Mouse (Mus musculus) G1E (cell line): ENCODE data around the gene Gpr162. TPM values are rescaled to one million over a fixed set of nuclear protein-coding genes. Genes with fewer than 3 reads are reported as not detected.

Experiments
- ATAC-seq: 2 replicates; pipeline ENCODE4 v1.8.0; 2016; ENCODE audit warnings: mild to moderate bottlenecking; ENCODE audit not compliant: insufficient number of reproducible peaks, poor library complexity, low FRiP score, severe bottlenecking; ENCODE audit errors: extremely low read depth
- DNase-seq: peaks from one replicate; pipeline ENCODE4 v3.0.0; 2012; ENCODE audit warnings: low spot score
- H3K27me3 ChIP-seq: 2 replicates; pipeline ENCODE4 v1.6.1; 2012; ENCODE audit warnings: mild to moderate bottlenecking, low read length, inconsistent platforms; ENCODE audit not compliant: insufficient read depth
- H3K36me3 ChIP-seq: replicated peaks from 2 replicates; pipeline ENCODE3; 2012; ENCODE audit warnings: mild to moderate bottlenecking, inconsistent platforms
- H3K4me1 ChIP-seq: 2 replicates; pipeline ENCODE4 v1.6.1; 2012; ENCODE audit warnings: low read depth, low read length, inconsistent platforms, mixed read lengths; ENCODE audit not compliant: insufficient read depth
- H3K4me3 ChIP-seq: 2 replicates; pipeline ENCODE4 v1.5.1; 2012; ENCODE audit warnings: low read depth, mild to moderate bottlenecking, inconsistent platforms, low read length, moderate library complexity, mixed read lengths
- H3K9me3 ChIP-seq: replicated peaks from 2 replicates; pipeline ENCODE4 v1.6.1; 2012; ENCODE audit warnings: inconsistent platforms
- CTCF ChIP-seq: IDR thresholded peaks from 2 replicates; pipeline ENCODE4 v1.5.1; 2012; ENCODE audit warnings: low read depth, low read length, inconsistent platforms, mixed read lengths
- GATA1 ChIP-seq: IDR thresholded peaks from 2 replicates; pipeline ENCODE4 v1.6.1; 2012; ENCODE audit warnings: borderline replicate concordance, low read length, inconsistent platforms, mixed read lengths
- GATA2 ChIP-seq: IDR thresholded peaks from 2 replicates; pipeline ENCODE4 v1.6.1; 2012; ENCODE audit warnings: low read depth, low read length, inconsistent platforms, borderline replicate concordance
- POLR2AphosphoS5 ChIP-seq: IDR thresholded peaks from 2 replicates; pipeline ENCODE4 v1.6.1; 2012; ENCODE audit warnings: low read depth, low read length, inconsistent platforms; ENCODE audit not compliant: insufficient replicate concordance
- TAL1 ChIP-seq: conservative IDR thresholded peaks from 2 replicates; pipeline ENCODE4 v1.6.1; 2012; ENCODE audit warnings: low read depth, low read length, inconsistent platforms, mixed read lengths
- polyA plus RNA-seq: library from polyadenylated mRNA; stranded (reverse); fragments of >175 nt; gene quantifications from 2 replicates; pipeline ENCODE4 v1.2.3, GENCODE M21; 2012
- total RNA-seq, 2 experiments: library from RNA; stranded (forward) in 1 of 2; stranded (reverse) in 1 of 2; fragments of 200-1000 nt in 1 of 2; fragments of >200 nt in 1 of 2; fragmentation: Nextera tagmentation in 1 of 2; gene quantifications; 2 replicates each; pipeline ENCODE4 v1.2.3; 2014 to 2017

Gene Gpr162
- total and polyA plus RNA-seq, 3 experiments, result 0.22 TPM; not detected in 2

DNA sequence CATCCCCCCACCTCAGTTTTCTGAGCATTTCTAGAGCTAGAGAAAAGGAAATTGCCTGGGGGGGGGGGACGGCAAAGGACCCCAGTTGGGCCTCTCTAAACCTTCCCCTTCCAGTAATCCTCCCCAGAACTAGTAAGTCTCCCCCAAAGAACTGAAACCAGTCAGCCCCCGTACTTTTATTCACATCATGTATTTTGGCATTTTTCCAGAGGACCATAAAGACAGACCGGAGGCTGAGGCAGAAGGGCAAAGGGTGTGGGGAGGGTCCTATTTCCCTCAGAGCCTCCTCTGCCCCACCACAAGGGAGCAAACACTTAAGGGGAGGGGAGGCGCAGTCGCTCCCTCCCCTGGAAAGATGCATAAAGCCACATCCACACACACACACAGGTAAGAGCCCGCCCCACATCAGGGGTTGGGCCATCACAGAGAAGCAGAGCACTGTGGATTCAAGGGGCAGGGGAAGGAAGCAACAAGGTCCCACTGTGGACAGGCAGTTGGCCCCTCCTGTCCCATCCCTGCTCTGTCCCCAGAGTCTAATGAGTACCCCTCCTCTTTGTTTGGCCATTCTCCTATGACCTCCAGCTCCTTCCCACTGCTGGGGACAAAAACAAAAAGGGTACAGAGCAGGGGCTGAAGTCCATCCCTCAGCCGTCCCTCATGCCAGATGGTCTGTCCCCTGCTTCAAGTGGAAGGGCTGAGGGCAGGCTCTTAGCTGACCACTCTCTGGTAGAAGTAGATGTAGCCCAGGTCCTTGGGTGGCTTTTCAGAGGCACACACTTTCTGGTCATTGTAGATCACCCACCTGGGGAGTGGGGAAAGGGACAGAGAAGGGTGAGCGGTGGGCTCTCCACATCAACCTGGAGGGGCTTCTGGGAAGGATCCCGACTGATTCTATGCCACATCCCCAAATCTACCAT lies 48.7 kb downstream of the Gpr162 start:
- Histone ChIP-seq H3K4me3 (no peak overlapping the region; the same call in 1 of the 2 replicates), H3K36me3 (peaks cover 90% of the 10 kb centered on the region), H3K27me3 (no peaks in the 10 kb centered on the region), H3K9me3 (no peaks in the 10 kb centered on the region), H3K4me1 (peaks cover 40% of the 10 kb centered on the region)
- TF ChIP-seq CTCF, result no peak
- TF ChIP-seq POLR2AphosphoS5, result no peak
- TF ChIP-seq GATA1, result no peak
- no peak for TF ChIP-seq GATA2
- TF ChIP-seq TAL1, result no peak
- ATAC-seq (no peak), DNase-seq (no peak)

DNA sequence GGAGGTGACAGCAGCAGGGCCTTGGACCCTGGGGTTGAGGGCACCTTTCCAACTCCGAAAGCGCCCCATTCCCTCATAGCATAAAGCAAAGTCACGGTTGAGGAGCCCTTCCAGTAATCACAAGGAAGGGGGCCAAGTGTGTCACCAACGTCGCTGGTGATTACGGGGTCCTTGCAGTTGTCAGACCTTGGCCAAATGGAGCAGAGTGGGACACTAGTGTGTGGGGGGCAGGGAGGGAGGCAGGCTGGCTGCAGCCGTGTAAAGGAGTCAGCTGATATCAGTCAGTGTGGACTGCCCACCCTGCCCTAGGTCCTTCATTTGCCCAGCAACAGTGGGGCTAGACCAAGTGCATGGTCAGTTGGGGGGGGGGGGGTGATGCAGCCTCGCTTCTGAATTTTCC lies 49.3 kb downstream of the Gpr162 start:
- no peak for TF ChIP-seq POLR2AphosphoS5
- no peak for TF ChIP-seq CTCF
- no peak for TF ChIP-seq GATA1
- TF ChIP-seq GATA2, result no peak
- TF ChIP-seq TAL1, result no peak
- Histone ChIP-seq H3K27me3 (no peaks in the 10 kb centered on the region), H3K9me3 (no peaks in the 10 kb centered on the region), H3K4me1 (peaks cover 47% of the 10 kb centered on the region), H3K4me3 (peak overlapping the region; percentile 78; the same call in 1 of the 2 replicates), H3K36me3 (peaks cover 90% of the 10 kb centered on the region)
- no peak for DNase-seq
- no peak for ATAC-seq

DNA sequence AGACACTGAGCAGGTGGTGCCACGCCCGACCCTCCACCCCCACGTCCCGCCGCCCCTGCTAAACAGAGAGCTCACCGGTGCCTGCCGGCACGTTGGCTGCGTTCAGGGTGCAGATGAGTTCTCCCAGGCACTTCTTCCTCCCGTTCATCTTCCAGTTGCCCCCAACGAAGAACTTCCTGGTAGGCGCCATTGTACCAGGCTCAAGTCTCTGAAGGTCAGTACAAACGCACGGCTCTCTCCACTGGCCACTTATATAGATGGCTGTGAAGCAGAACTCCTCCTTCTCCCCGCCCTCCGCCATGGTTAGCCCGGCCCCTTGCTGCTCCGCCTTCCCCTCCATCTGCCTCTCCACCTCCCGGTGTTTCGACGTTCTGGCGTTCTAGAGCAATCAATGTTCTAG lies 49.9 kb downstream of the Gpr162 start, which contains the start of gene Tpi1:
TSS of gene Tpi1 (minus strand) at position 364 of the 400 bp plus-strand sequence.
- Histone ChIP-seq H3K9me3 (no peaks in the 10 kb centered on the region), H3K4me1 (peaks cover 52% of the 10 kb centered on the region), H3K4me3 (peak within 1 kb of the TSS; percentile 78), H3K36me3 (peaks cover 89% of the 10 kb centered on the region), H3K27me3 (no peaks in the 10 kb centered on the region)
- peak; percentile 93 for TF ChIP-seq POLR2AphosphoS5
- no peak for TF ChIP-seq GATA1
- no peak for TF ChIP-seq GATA2
- peak; percentile 75 for ATAC-seq
- DNase-seq, result peak; percentile 91

- H3K27me3 ChIP-seq, result no peaks in the 10 kb centered on the region
- DNase-seq, result peak; percentile 72
- TF ChIP-seq POLR2AphosphoS5 (no peak), GATA2 (no peak), CTCF (no peak), GATA1 (no peak), TAL1 (no peak)
These were observed 50.3 kb downstream of the Gpr162 start for GRCm38 (mm10) chr6:124813496-124813895.

DNA sequence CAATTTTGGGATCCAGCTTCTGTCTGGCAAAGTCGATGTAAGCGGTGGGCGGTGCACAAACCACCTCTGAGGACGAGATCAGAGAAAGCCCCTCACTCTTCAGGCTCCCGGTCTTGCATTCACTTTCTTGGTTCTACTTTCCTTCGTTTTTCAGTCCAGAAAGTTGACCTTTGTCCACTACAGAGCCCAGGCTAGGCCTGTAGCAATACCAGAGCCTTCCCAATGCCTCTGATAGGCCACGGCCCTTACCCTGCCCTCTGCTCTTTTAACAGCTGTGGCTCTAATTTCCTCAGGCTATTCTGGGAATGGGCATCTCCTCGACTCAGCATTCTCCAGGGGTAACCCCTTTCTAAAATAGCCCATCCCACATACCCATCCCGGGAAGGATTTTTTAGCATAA lies 50.9 kb downstream of the Gpr162 start:
- TF ChIP-seq CTCF (no peak), POLR2AphosphoS5 (no peak), GATA2 (no peak), TAL1 (no peak), GATA1 (no peak)

More at GRCm38 (mm10) chr6:124813496-124813895, 50.3 kb downstream of the Gpr162 start:
- no peaks in the 10 kb centered on the region for H3K9me3 ChIP-seq
- H3K4me3 ChIP-seq, result peak overlapping the region; percentile 78
- ATAC-seq, result peak; percentile 51; the same call in 1 of the 2 replicates
- H3K4me1 ChIP-seq, result peaks cover 57% of the 10 kb centered on the region
- peaks cover 86% of the 10 kb centered on the region for H3K36me3 ChIP-seq

GRCm38 (mm10) chr6:124811701-124812560 lies 51.9 kb downstream of the Gpr162 start:
- TF ChIP-seq CTCF, result no peak
- TF ChIP-seq POLR2AphosphoS5, result 0 out of 2 replicates have a peak, but pooled peaks have one; percentile 23
- DNase-seq, result no peak
- peaks cover 80% of the 10 kb centered on the region for H3K36me3 ChIP-seq

More for the DNA sequence above, 50.9 kb downstream of the Gpr162 start:
- DNase-seq (no peak), ATAC-seq (no peak)
- no peaks in the 10 kb centered on the region for H3K27me3 ChIP-seq
- peaks cover 63% of the 10 kb centered on the region for H3K4me1 ChIP-seq
- peaks cover 83% of the 10 kb centered on the region for H3K36me3 ChIP-seq
- H3K9me3 ChIP-seq, result no peaks in the 10 kb centered on the region
- H3K4me3 ChIP-seq, result peak overlapping the region; percentile 78

More at GRCm38 (mm10) chr6:124811701-124812560, 51.9 kb downstream of the Gpr162 start:
- Histone ChIP-seq H3K4me3 (peak overlapping the region; percentile 78), H3K9me3 (no peaks in the 10 kb centered on the region), H3K4me1 (peaks cover 71% of the 10 kb centered on the region), H3K27me3 (no peaks in the 10 kb centered on the region)
- no peak for ATAC-seq
